Mouse (Mus musculus) skeletal muscle tissue, adult 2 months (tissue): ENCODE data around the gene Adam22.
"Not testable (repeated sequence)": the region's sequence is repeated elsewhere in the genome, so short reads cannot be mapped to it uniquely, and the experiment has no call there.

Experiments used
- DNase-seq: peaks from one replicate; pipeline ENCODE4 v3.0.0-alpha.2; 2012; ENCODE audit warnings: low read depth, low spot score

The Adam22 gene

DNA sequence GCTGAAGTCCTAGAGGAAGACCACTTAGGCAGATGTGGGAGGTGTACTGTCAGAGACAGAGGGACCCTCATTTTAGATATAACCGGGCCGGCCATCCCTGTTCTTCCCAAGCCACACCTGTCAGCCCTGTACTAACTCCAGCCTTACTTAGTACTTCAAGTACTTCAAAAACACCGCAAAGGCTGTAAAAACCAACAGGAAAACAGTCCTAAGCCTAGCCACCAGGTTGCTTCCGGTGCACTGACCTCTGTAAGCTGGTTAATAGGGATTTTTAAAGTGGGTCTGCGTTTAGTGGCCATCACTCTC lies 311.0 kb downstream of the Adam22 start:
- no peak for DNase-seq

DNA sequence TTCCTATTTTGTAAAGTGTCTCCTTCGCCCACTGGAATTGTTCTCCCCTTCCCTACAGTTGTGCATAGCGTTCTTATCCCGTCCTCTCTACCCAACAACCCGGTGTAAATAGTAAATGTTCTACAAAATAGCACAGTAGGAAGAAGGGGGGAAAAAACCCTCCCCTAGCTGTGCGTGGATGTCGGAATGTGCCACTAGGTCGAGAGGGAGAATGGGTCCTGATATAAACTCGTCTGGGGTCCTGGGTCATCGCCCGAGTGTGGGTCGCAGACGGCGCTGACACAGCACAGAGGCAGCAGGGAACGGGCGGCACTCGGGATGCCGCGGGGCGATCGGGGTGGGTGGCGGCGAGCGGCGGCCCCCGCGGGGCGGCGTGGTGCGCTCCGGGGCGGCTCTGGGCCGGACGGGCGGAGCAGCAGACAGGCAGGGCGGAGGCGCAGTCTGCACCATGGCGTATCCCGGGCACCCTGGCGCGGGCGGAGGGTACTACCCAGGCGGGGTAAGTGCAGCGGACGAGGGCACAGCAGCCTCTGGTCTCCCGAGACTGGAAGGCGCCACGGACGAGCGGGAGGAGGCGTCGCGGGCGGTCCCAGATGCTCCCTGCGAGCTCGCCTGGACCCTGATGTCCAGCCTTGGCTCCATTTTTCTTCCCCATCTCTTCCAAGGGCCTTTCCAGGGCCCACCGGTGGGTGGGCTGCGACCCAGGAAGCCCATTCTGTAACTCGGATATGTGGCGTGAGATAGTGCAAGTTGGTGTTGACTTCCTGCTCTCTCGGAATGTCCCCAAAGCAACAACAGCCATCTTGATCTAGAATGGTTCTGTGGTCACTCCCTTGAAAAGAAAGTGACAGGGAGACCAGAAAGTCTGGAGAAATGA lies 311.6 kb downstream of the Adam22 start:
- DNase-seq = peak; percentile 34

DNA sequence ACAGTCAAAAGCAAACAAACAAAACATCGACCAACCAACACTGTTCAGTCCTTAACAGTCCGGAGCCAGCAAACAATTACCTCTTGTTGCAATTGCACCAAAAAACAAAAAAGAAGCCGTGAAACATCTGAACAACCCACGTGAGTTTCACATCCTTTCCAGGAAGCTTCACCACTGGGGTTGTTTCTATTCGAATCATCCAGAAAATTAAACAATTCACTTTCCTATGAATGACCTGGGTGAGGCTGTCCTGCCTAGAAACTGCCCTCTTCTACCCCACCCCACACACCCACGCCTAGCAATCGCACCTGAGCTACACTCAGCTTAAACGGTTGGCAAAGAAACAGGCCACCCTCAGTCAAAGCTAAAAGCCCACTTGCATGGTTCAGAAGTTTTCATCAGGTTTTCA lies 312.2 kb downstream of the Adam22 start:
- DNase-seq = no peak

DNA sequence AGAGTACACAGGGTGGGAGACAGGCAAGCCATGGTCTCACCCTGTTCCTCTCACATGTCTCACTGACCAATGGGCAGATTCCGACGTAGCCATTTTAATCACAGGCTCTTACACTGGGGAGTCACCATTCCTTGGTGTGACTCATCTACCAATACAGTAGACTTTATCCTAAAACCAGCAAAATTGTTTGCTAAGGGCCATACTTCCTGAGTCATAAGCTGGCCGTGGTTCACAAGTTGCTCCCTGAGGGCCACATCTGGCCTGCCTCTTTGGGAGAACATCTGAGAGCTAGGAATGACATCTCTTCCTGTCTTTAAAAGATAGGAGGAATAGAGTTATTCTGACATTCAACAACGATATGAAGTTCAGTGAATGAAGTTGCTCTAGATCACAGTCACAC lies 314.1 kb downstream of the Adam22 start:
- peak; percentile 13 for DNase-seq

DNA sequence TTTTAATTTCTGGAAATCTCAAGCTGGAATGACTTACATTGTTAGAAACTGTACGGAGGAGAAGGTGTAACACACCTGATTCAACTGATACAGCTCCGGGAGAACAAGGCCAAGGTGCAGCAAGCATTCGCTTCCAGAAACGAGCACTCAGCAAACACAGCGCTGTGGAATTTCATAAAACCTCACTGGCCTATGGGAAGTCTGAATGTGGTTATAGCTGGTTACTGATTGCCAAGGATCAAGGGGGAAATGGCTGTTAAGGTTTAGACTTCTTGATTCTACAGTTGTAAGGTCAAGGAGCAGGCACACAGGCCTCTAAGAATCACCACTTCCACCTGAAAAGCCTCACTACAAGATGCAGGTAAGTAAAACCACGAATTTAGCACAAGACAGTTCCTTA lies 322.1 kb downstream of the Adam22 start, which contains the start of gene Sri:
TSS of gene Sri (plus strand) at position 224 of the 400 bp plus-strand sequence.
- DNase-seq = no peak

DNA sequence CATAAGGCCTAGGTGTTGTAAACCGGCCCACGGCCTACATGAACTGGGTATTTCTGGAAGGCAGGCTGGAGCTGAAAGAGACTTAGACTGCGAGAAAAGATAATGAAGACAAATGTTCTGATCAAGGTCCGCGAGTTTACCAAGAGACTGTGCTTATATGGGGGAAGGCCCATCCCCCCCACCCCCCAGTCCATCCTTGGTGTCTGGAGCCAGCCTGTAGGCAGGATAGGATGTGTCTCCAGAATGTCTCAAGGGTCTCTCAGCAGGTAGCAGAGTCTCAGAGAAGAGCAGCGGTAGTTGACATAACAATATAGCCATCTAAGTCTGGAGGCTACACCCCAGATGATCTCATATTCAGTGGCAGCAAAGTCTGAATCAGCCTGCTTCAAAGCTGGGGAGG lies 333.4 kb downstream of the Adam22 start:
- DNase-seq = not testable (repeated sequence)
